Mouse (Mus musculus): ENCODE data around the gene Atp5g1.
A peak's percentile ranks its signal among the peaks of the same experiment; 100 is the strongest.

Gene Atp5g1

GRCm38 (mm10) chr11:96073295-96073993 lies 2.0 kb downstream of the Atp5g1 start:
- no peak for DNase-seq (ENCODE audit: low spot score in 2 of 2)

- no peak for DNase-seq (ENCODE audit: low spot score in 2 of 2)
These were observed 4.5 kb downstream of the Atp5g1 start for GRCm38 (mm10) chr11:96071013-96071412.

GRCm38 (mm10) chr11:96070353-96070752 lies 5.1 kb downstream of the Atp5g1 start:
- DNase-seq (ENCODE audit: low spot score in 2 of 2) = no peak

- no peak for DNase-seq (ENCODE audit: low spot score in 2 of 2)
These were observed 7.2 kb downstream of the Atp5g1 start for GRCm38 (mm10) chr11:96068231-96068630.

GRCm38 (mm10) chr11:96065215-96065911 lies 10.1 kb downstream of the Atp5g1 start, which contains the start of gene Ube2z:
Ube2z (minus strand) TSS chr11:96065388.
- DNase-seq (ENCODE audit: low spot score in 2 of 2) = peak; percentile 96 to 97

GRCm38 (mm10) chr11:96064521-96065214 lies 10.8 kb downstream of the Atp5g1 start:
- DNase-seq (ENCODE audit: low spot score in 2 of 2) = peak; percentile 24 to 47

GRCm38 (mm10) chr11:96058309-96058708 lies 17.2 kb downstream of the Atp5g1 start:
- no peak for DNase-seq (ENCODE audit: low spot score in 2 of 2)

- DNase-seq (ENCODE audit: low spot score in 2 of 2) = no peak
These were observed 24.6 kb downstream of the Atp5g1 start for GRCm38 (mm10) chr11:96050854-96051253.

- DNase-seq (ENCODE audit: low spot score in 2 of 2) = no peak
These were observed 25.5 kb downstream of the Atp5g1 start for GRCm38 (mm10) chr11:96049939-96050338.

- DNase-seq (ENCODE audit: low spot score in 2 of 2) = no peak
These were observed 27.7 kb downstream of the Atp5g1 start for GRCm38 (mm10) chr11:96047469-96048373.

- DNase-seq (ENCODE audit: low spot score in 2 of 2) = no peak
These were observed 28.7 kb downstream of the Atp5g1 start for GRCm38 (mm10) chr11:96046793-96047192.

- DNase-seq (ENCODE audit: low spot score in 2 of 2) = no peak
These were observed 29.4 kb downstream of the Atp5g1 start for GRCm38 (mm10) chr11:96046028-96046427.

- DNase-seq (ENCODE audit: low spot score in 2 of 2) = no peak
These were observed 30.5 kb downstream of the Atp5g1 start for GRCm38 (mm10) chr11:96044803-96045567.

- no peak for DNase-seq (ENCODE audit: low spot score in 2 of 2)
These were observed 36.9 kb downstream of the Atp5g1 start for GRCm38 (mm10) chr11:96038560-96038959.

GRCm38 (mm10) chr11:96037499-96037898 lies 38.0 kb downstream of the Atp5g1 start:
- no peak for DNase-seq (ENCODE audit: low spot score in 2 of 2)

GRCm38 (mm10) chr11:96035133-96035532 lies 40.3 kb downstream of the Atp5g1 start:
- no peak for DNase-seq (ENCODE audit: low spot score in 2 of 2)

- peak; percentile 90 to 93 for DNase-seq (ENCODE audit: low spot score in 2 of 2)
These were observed 40.8 kb downstream of the Atp5g1 start, which contains the start of gene Snf8 for GRCm38 (mm10) chr11:96034596-96035052. Snf8 (plus strand) TSS chr11:96034885.

GRCm38 (mm10) chr11:96034116-96034515 lies 41.4 kb downstream of the Atp5g1 start:
- DNase-seq (ENCODE audit: low spot score in 2 of 2) = no peak

GRCm38 (mm10) chr11:96033264-96033663 lies 42.2 kb downstream of the Atp5g1 start:
- no peak for DNase-seq (ENCODE audit: low spot score in 2 of 2)

- DNase-seq (ENCODE audit: low spot score in 2 of 2) = no peak
These were observed 43.8 kb downstream of the Atp5g1 start for GRCm38 (mm10) chr11:96031701-96032100.

- no peak for DNase-seq (ENCODE audit: low spot score in 2 of 2)
These were observed 44.9 kb downstream of the Atp5g1 start for GRCm38 (mm10) chr11:96030571-96030970.
